In the genomic region with DNA sequence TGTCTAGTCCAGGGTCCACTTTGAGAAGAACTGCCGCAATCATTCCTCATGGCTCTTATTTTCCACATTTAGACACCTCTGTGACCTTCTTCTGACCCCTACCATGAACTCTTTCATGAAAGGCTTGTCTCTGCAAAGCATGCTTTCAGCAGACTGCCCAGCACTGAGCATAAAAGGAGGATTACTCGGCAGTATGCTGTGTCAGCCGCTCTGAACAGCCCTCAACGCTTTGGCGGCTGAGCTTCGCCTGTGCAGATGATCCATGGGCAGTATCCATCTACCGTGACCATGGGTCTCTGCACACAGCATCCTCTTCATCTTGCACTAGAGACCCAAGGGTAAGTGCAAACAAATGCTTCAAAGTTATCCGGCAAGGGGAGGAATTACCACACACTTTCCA, we compare ENCODE assay signal across 17 mouse cellular contexts.
DNase-seq lines count a peak whose midpoint lies in the region; ATAC-seq lines count a peak whose summit lies in the region.
"Had no signal": no experiment of that assay in that cellular context is flagged by ENCODE, and none has a peak within 500 bp of the region (broad histone marks: within the 10 kb centered on the region; RNA-seq: fewer than 3 reads in every experiment).

No protein-coding gene starts in this region.

- peak overlapping the region; percentile 58; the same call in 1 of the 2 replicates for H3K27ac ChIP-seq in heart, embryonic 13.5 days (replicated peaks)
- H3K27ac ChIP-seq in neural tube, embryonic 15.5 days (replicated peaks) = no peak overlapping the region
- H3K27ac ChIP-seq in hindbrain, embryonic 16.5 days (ENCODE audit: low read depth, low read length) = no peak overlapping the region
- H3K27ac ChIP-seq: embryonic facial prominence, embryonic 15.5 days; left cerebral cortex, adult 2 months; stomach, embryonic 15.5 days had no signal

- no peaks in the 10 kb centered on the region for H3K27me3 ChIP-seq in heart, embryonic 13.5 days (replicated peaks)
- H3K27me3 ChIP-seq in neural tube, embryonic 15.5 days (replicated peaks) = no peaks in the 10 kb centered on the region
- no peaks in the 10 kb centered on the region for H3K27me3 ChIP-seq in hindbrain, embryonic 16.5 days (replicated peaks; ENCODE audit: control insufficient read depth, insufficient read depth, low read length)
- H3K27me3 ChIP-seq: embryonic facial prominence, embryonic 15.5 days; stomach, embryonic 15.5 days had no signal

- H3K36me3 ChIP-seq in heart, embryonic 13.5 days = no peaks in the 10 kb centered on the region
- no peaks in the 10 kb centered on the region for H3K36me3 ChIP-seq in neural tube, embryonic 15.5 days
- no peaks in the 10 kb centered on the region for H3K36me3 ChIP-seq in hindbrain, embryonic 16.5 days (ENCODE audit: control insufficient read depth, insufficient read depth, low read length)
- H3K36me3 ChIP-seq: embryonic facial prominence, embryonic 15.5 days; G1E; stomach, embryonic 15.5 days had no signal

- WGBS in heart, embryonic 13.5 days = 31% methylated on average over 8 of the region's 8 CpGs
- WGBS in neural tube, embryonic 15.5 days = 27% methylated on average over 8 of the region's 8 CpGs
- WGBS in hindbrain, embryonic 16.5 days = 28% methylated on average over 8 of the region's 8 CpGs

- ATAC-seq in heart, embryonic 13.5 days (ENCODE audit: extremely low read depth, insufficient number of reproducible peaks, low FRiP score, low TSS enrichment) = no peak; the same call in 1 of the 2 replicates
- no peak for ATAC-seq in neural tube, embryonic 15.5 days (ENCODE audit: low FRiP score)
- ATAC-seq in hindbrain, embryonic 16.5 days = no peak

- H3K9ac ChIP-seq in heart, embryonic 13.5 days = 0 out of 2 replicates have a peak overlapping the region, but pooled peaks have one; percentile 19
- H3K9ac ChIP-seq in neural tube, embryonic 15.5 days (replicated peaks) = no peak overlapping the region
- H3K9ac ChIP-seq in hindbrain, embryonic 16.5 days (ENCODE audit: low read depth, low read length) = peak overlapping the region; percentile 8; the same call in 1 of the 2 replicates
- H3K9ac ChIP-seq: embryonic facial prominence, embryonic 15.5 days; stomach, embryonic 15.5 days had no signal

- DNase-seq in heart, adult 8-10 months (ENCODE audit: low spot score) = no peak
- DNase-seq in neural tube, embryonic 10.5 days (ENCODE audit: extremely low spot score, low spot score) = peak; percentile 21
- no peak for DNase-seq in adrenal gland, adult 8-10 months
- DNase-seq in cerebellum, adult 18-20 months = no peak
- DNase-seq in gastrocnemius, adult 18-20 months (ENCODE audit: low spot score) = no peak
- DNase-seq: cerebellum, adult 2 months; kidney, adult 8-10 months; liver; lung, postnatal 10 days; thymus, postnatal 4 days had no signal

- no peak overlapping the region for H3K4me3 ChIP-seq in heart, embryonic 13.5 days
- no peak overlapping the region for H3K4me3 ChIP-seq in neural tube, embryonic 15.5 days (replicated peaks)
- H3K4me3 ChIP-seq in hindbrain, embryonic 16.5 days (ENCODE audit: low read length) = no peak overlapping the region
- H3K4me3 ChIP-seq: embryonic facial prominence, embryonic 15.5 days; left cerebral cortex, adult 2 months; stomach, embryonic 15.5 days had no signal

- H3K4me1 ChIP-seq in heart, embryonic 13.5 days = peaks cover 40% of the 10 kb centered on the region
- peaks cover 8% of the 10 kb centered on the region for H3K4me1 ChIP-seq in neural tube, embryonic 15.5 days
- H3K4me1 ChIP-seq in hindbrain, embryonic 16.5 days (ENCODE audit: control insufficient read depth, insufficient read depth, low read depth, low read length) = no peaks in the 10 kb centered on the region
- H3K4me1 ChIP-seq: embryonic facial prominence, embryonic 15.5 days; stomach, embryonic 15.5 days had no signal

- peak overlapping the region; percentile 9; the same call in 1 of the 2 replicates for H3K4me2 ChIP-seq in heart, embryonic 13.5 days
- H3K4me2 ChIP-seq in neural tube, embryonic 15.5 days = no peak overlapping the region
- H3K4me2 ChIP-seq in hindbrain, embryonic 16.5 days (ENCODE audit: low read length) = no peak overlapping the region
- H3K4me2 ChIP-seq: embryonic facial prominence, embryonic 15.5 days; stomach, embryonic 15.5 days had no signal

- no peaks in the 10 kb centered on the region for H3K9me3 ChIP-seq in heart, embryonic 13.5 days
- no peaks in the 10 kb centered on the region for H3K9me3 ChIP-seq in neural tube, embryonic 15.5 days (replicated peaks)
- H3K9me3 ChIP-seq in hindbrain, embryonic 16.5 days (ENCODE audit: control insufficient read depth, low read length) = 0 out of 2 replicates have a peak, but pooled peaks cover 2% of the 10 kb centered on the region
- H3K9me3 ChIP-seq: embryonic facial prominence, embryonic 15.5 days; G1E; stomach, embryonic 15.5 days had no signal
